Mouse (Mus musculus): ENCODE data around the gene Acbd5. TPM values are rescaled to one million over a fixed set of nuclear protein-coding genes. Genes with fewer than 3 reads are reported as not detected.

Gene Acbd5
- polyA plus RNA-seq, 1 experiment from 2014 or later: 32.9 TPM

GRCm38 (mm10) chr2:23045703-23046102 lies 22.3 kb upstream of the Acbd5 start:
- ATAC-seq (ENCODE audit: low FRiP score, low TSS enrichment) (no peak), DNase-seq (ENCODE audit: low spot score) (no peak)
- Histone ChIP-seq H3K4me2 (replicated peaks; ENCODE audit: low read depth) (no peak overlapping the region), H3K4me3 (ENCODE audit: low read depth, low read length) (no peak overlapping the region), H3K36me3 (ENCODE audit: control insufficient read depth, insufficient read depth, low read length) (no peaks in the 10 kb centered on the region), H3K27me3 (ENCODE audit: control insufficient read depth, insufficient read depth, low read length) (no peaks in the 10 kb centered on the region), H3K4me1 (replicated peaks; ENCODE audit: control insufficient read depth, insufficient read depth) (no peaks in the 10 kb centered on the region), H3K9ac (ENCODE audit: low read length) (no peak overlapping the region), H3K9me3 (ENCODE audit: control insufficient read depth, low read length) (no peaks in the 10 kb centered on the region), H3K27ac (replicated peaks) (no peak overlapping the region)
- TF ChIP-seq EP300 (optimal IDR thresholded peaks at IDR 0.05) (no peak), CTCF (IDR thresholded peaks at IDR 0.05; ENCODE audit: low read depth) (no peak)
- 35% methylated on average over 1 of the region's 1 CpGs for WGBS

GRCm38 (mm10) chr2:23048006-23048405 lies 20.0 kb upstream of the Acbd5 start:
- Histone ChIP-seq H3K4me3 (ENCODE audit: low read depth, low read length) (no peak overlapping the region), H3K27ac (replicated peaks) (no peak overlapping the region), H3K27me3 (ENCODE audit: control insufficient read depth, insufficient read depth, low read length) (no peaks in the 10 kb centered on the region), H3K4me1 (replicated peaks; ENCODE audit: control insufficient read depth, insufficient read depth) (no peaks in the 10 kb centered on the region), H3K36me3 (ENCODE audit: control insufficient read depth, insufficient read depth, low read length) (no peaks in the 10 kb centered on the region), H3K9me3 (ENCODE audit: control insufficient read depth, low read length) (no peaks in the 10 kb centered on the region), H3K9ac (ENCODE audit: low read length) (no peak overlapping the region), H3K4me2 (replicated peaks; ENCODE audit: low read depth) (no peak overlapping the region)
- TF ChIP-seq EP300 (optimal IDR thresholded peaks at IDR 0.05) (no peak), CTCF (IDR thresholded peaks at IDR 0.05; ENCODE audit: low read depth) (no peak)
- no peak for DNase-seq (ENCODE audit: low spot score)
- ATAC-seq (ENCODE audit: low FRiP score, low TSS enrichment): no peak

DNA sequence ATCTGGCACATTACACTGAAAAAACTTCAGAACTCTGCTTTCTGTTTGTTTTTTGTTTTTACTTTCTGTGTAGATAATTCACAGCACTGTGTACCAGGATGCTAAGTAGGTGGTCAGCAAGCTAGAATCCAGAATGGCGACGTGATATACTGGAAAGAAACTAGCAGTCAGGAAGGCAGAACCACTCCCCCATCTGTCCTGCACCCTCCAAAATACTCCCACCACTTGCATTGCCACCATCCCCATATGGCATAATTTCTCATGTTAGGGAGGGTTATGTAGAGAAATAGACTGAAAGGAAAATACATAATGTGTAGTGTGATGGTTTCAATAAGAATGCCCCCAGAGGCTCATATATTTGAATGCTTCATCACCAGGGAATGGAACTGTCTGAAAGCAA lies 16.1 kb upstream of the Acbd5 start:
- no peak overlapping the region for H3K27ac ChIP-seq (replicated peaks)
- no peaks in the 10 kb centered on the region for H3K9me3 ChIP-seq (ENCODE audit: control insufficient read depth, low read length)
- ATAC-seq (ENCODE audit: low FRiP score, low TSS enrichment): no peak
- no peak for TF ChIP-seq EP300 (optimal IDR thresholded peaks at IDR 0.05)
- no peak for TF ChIP-seq CTCF (IDR thresholded peaks at IDR 0.05; ENCODE audit: low read depth)
- 70% methylated on average over 2 of the region's 2 CpGs for WGBS
- no peaks in the 10 kb centered on the region for H3K4me1 ChIP-seq (replicated peaks; ENCODE audit: control insufficient read depth, insufficient read depth)
- no peaks in the 10 kb centered on the region for H3K27me3 ChIP-seq (ENCODE audit: control insufficient read depth, insufficient read depth, low read length)
- no peak overlapping the region for H3K4me3 ChIP-seq (ENCODE audit: low read depth, low read length)
- H3K36me3 ChIP-seq (ENCODE audit: control insufficient read depth, insufficient read depth, low read length): no peaks in the 10 kb centered on the region
- H3K4me2 ChIP-seq (replicated peaks; ENCODE audit: low read depth): no peak overlapping the region
- H3K9ac ChIP-seq (ENCODE audit: low read length): no peak overlapping the region
- no peak for DNase-seq (ENCODE audit: low spot score)

GRCm38 (mm10) chr2:23052523-23052922 lies 15.4 kb upstream of the Acbd5 start:
- TF ChIP-seq CTCF (IDR thresholded peaks at IDR 0.05; ENCODE audit: low read depth) (no peak), EP300 (optimal IDR thresholded peaks at IDR 0.05) (no peak)
- Histone ChIP-seq H3K4me3 (ENCODE audit: low read depth, low read length) (no peak overlapping the region), H3K27me3 (ENCODE audit: control insufficient read depth, insufficient read depth, low read length) (no peaks in the 10 kb centered on the region), H3K9me3 (ENCODE audit: control insufficient read depth, low read length) (no peaks in the 10 kb centered on the region), H3K4me1 (replicated peaks; ENCODE audit: control insufficient read depth, insufficient read depth) (no peaks in the 10 kb centered on the region), H3K27ac (replicated peaks) (no peak overlapping the region), H3K9ac (ENCODE audit: low read length) (no peak overlapping the region), H3K4me2 (replicated peaks; ENCODE audit: low read depth) (no peak overlapping the region), H3K36me3 (ENCODE audit: control insufficient read depth, insufficient read depth, low read length) (no peaks in the 10 kb centered on the region)
- WGBS: 67% methylated on average over 6 of the region's 6 CpGs
- no peak for ATAC-seq (ENCODE audit: low FRiP score, low TSS enrichment)
- DNase-seq (ENCODE audit: low spot score): no peak

DNA sequence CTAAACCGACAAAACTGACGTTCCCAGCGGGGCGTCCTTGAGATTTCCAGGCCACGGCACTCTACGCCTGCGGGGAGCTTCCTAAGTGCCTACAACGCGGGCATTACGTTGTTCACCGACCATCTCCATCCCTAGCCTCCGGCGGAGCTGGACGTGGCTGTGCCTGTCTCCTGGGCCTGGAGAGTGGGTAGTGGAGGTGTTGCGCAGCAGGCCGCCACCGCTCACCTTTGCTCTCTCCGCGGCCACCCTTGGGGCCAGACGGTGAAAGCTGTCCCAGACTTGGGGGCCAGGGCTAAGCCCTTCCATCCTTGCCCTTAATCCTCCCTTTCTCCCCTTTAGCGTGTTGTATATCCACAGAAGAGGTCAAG lies 387 bp downstream of the Acbd5 start:
- under 1% methylated on average over 20 of the region's 21 CpGs for WGBS
- TF ChIP-seq EP300 (optimal IDR thresholded peaks at IDR 0.05) (no peak), CTCF (IDR thresholded peaks at IDR 0.05; ENCODE audit: low read depth) (no peak)

GRCm38 (mm10) chr2:23068894-23069744 lies 1.2 kb downstream of the Acbd5 start:
- WGBS: under 1% methylated on average over 48 of the region's 50 CpGs
- ATAC-seq (ENCODE audit: low FRiP score, low TSS enrichment) (peak; percentile 91), DNase-seq (ENCODE audit: low spot score) (peak; percentile 95)
- TF ChIP-seq EP300 (optimal IDR thresholded peaks at IDR 0.05) (no peak), CTCF (IDR thresholded peaks at IDR 0.05; ENCODE audit: low read depth) (peak; percentile 57)
- no peaks in the 10 kb centered on the region for H3K9me3 ChIP-seq (ENCODE audit: control insufficient read depth, low read length)
- peak overlapping the region; percentile 98 for H3K4me2 ChIP-seq (replicated peaks; ENCODE audit: low read depth)
- peak overlapping the region; percentile 78 for H3K9ac ChIP-seq (ENCODE audit: low read length)
- H3K4me3 ChIP-seq (ENCODE audit: low read depth, low read length): peak overlapping the region; percentile 49
- no peaks in the 10 kb centered on the region for H3K36me3 ChIP-seq (ENCODE audit: control insufficient read depth, insufficient read depth, low read length)
- no peaks in the 10 kb centered on the region for H3K4me1 ChIP-seq (replicated peaks; ENCODE audit: control insufficient read depth, insufficient read depth)
- peak overlapping the region; percentile 99 for H3K27ac ChIP-seq (replicated peaks)
- H3K27me3 ChIP-seq (ENCODE audit: control insufficient read depth, insufficient read depth, low read length): no peaks in the 10 kb centered on the region

More for the DNA sequence above, 387 bp downstream of the Acbd5 start:
- no peaks in the 10 kb centered on the region for H3K4me1 ChIP-seq (replicated peaks; ENCODE audit: control insufficient read depth, insufficient read depth)
- peak overlapping the region; percentile 99 for H3K27ac ChIP-seq (replicated peaks)
- no peaks in the 10 kb centered on the region for H3K9me3 ChIP-seq (ENCODE audit: control insufficient read depth, low read length)
- H3K4me2 ChIP-seq (replicated peaks; ENCODE audit: low read depth): peak overlapping the region; percentile 98
- H3K36me3 ChIP-seq (ENCODE audit: control insufficient read depth, insufficient read depth, low read length): no peaks in the 10 kb centered on the region
- ATAC-seq (ENCODE audit: low FRiP score, low TSS enrichment): peak; percentile 49
- H3K9ac ChIP-seq (ENCODE audit: low read length): peak overlapping the region; percentile 78
- DNase-seq (ENCODE audit: low spot score): no peak
- peak overlapping the region; percentile 49 for H3K4me3 ChIP-seq (ENCODE audit: low read depth, low read length)
- no peaks in the 10 kb centered on the region for H3K27me3 ChIP-seq (ENCODE audit: control insufficient read depth, insufficient read depth, low read length)
